Mouse (Mus musculus) heart, postnatal 0 days (tissue): ENCODE measurements around the gene Actl6b. TPM values are rescaled to one million over a fixed set of nuclear protein-coding genes. Genes with fewer than 3 reads are reported as not detected.
A peak's percentile ranks its signal among the peaks of the same experiment; 100 is the strongest.

Source experiments
- ATAC-seq: fragments of 200-750 bp; cut with Nextera tagmentation; 2 replicates; pipeline ENCODE4 v1.8.0; 2017; ENCODE audit warnings: low read depth, moderate number of reproducible peaks, moderate library complexity; ENCODE audit not compliant: insufficient read depth
- DNase-seq: peaks from one replicate; pipeline ENCODE4 v3.0.0-alpha.2; 2016; ENCODE audit warnings: low spot score
- H3K27ac ChIP-seq: fragments of 300-500 bp; sonication (generic); 2 replicates; pipeline ENCODE4 v1.5.1; 2014; ENCODE audit warnings: low read depth, mild to moderate bottlenecking
- H3K27me3 ChIP-seq: fragments of 300-500 bp; sonication (generic); 2 replicates; pipeline ENCODE4 v1.6.1; 2014; ENCODE audit warnings: low read length, mixed read lengths; ENCODE audit not compliant: control insufficient read depth, insufficient read depth
- H3K36me3 ChIP-seq: fragments of 300-500 bp; sonication (generic); replicated peaks from 2 replicates; pipeline ENCODE4 v1.6.1; 2014; ENCODE audit warnings: low read length, mixed read lengths; ENCODE audit not compliant: control insufficient read depth, insufficient read depth
- H3K4me1 ChIP-seq: fragments of 300-500 bp; sonication (generic); 2 replicates; pipeline ENCODE4 v1.6.1; 2014; ENCODE audit warnings: antibody characterized with exemption; ENCODE audit not compliant: control insufficient read depth, insufficient read depth
- H3K4me2 ChIP-seq: fragments of 300-500 bp; sonication (generic); 2 replicates; pipeline ENCODE4 v1.6.1; 2014; ENCODE audit warnings: low read depth, mild to moderate bottlenecking, low read length, moderate library complexity
- H3K4me3 ChIP-seq: fragments of 300-500 bp; sonication (generic); 2 replicates; pipeline ENCODE4 v1.5.1; 2014; ENCODE audit warnings: low read depth, low read length
- H3K9ac ChIP-seq: fragments of 300-500 bp; sonication (generic); replicated peaks from 2 replicates; pipeline ENCODE4 v1.6.1; 2014; ENCODE audit warnings: low read depth, low read length, mixed read lengths
- H3K9me3 ChIP-seq: fragments of 300-500 bp; sonication (generic); replicated peaks from 2 replicates; pipeline ENCODE4 v1.6.1; 2016; ENCODE audit warnings: low read length; ENCODE audit not compliant: control insufficient read depth
- CTCF ChIP-seq: IDR thresholded peaks from 2 replicates; pipeline ENCODE4 v1.5.1; 2016; ENCODE audit warnings: antibody characterized with exemption, control low read depth, low read depth
- EP300 ChIP-seq: IDR thresholded peaks from 2 replicates; pipeline ENCODE4 v1.6.1; 2016; ENCODE audit warnings: antibody characterized with exemption, low read depth
- WGBS: fragments of 180-500 bp; shearing (Covaris S2); extraction: QIAGEN DNeasy Blood & Tissue Kit; methylation state at CpG from one replicate; pipeline ENCODE4 v1.1.7; 2014; 5-methylcytosine and 5-hydroxymethylcytosine counted together
- polyA plus RNA-seq: library from polyadenylated mRNA; unstranded; fragments of >200 nt; fragmentation: Nextera tagmentation; extraction: Ambion mirVana; gene quantifications from 2 replicates; pipeline ENCODE4 v1.2.1, GENCODE M21; 2015
- total RNA-seq: library from RNA; depleted of rRNA; stranded (reverse); fragments of >200 nt; gene quantifications from 2 replicates; pipeline ENCODE4 v1.2.3, GENCODE M21; 2014; ENCODE audit warnings: low replicate concordance; rRNA removed

Actl6b gene
- not detected in 2 replicates for total RNA-seq
- polyA plus RNA-seq, result not detected in 2 replicates

GRCm38 (mm10) chr5:137553411-137553837 lies at the start of gene Actl6b:
TSS of gene Actl6b (plus strand) at chr5:137553517.
- no peak within 1 kb of the TSS for H3K27ac ChIP-seq
- no peak for DNase-seq
- ATAC-seq, result peak; percentile 67
- H3K9me3 ChIP-seq, result no peaks in the 10 kb centered on the region
- H3K4me2 ChIP-seq, result 0 out of 2 replicates have a peak within 1 kb of the TSS, but pooled peaks have one; percentile 14
- peaks cover 25% of the 10 kb centered on the region for H3K27me3 ChIP-seq
- TF ChIP-seq CTCF (no peak), EP300 (no peak)
- no peaks in the 10 kb centered on the region for H3K4me1 ChIP-seq
- 2% methylated on average over 37 of the region's 37 CpGs for WGBS
- H3K9ac ChIP-seq, result no peak within 1 kb of the TSS
- no peaks in the 10 kb centered on the region for H3K36me3 ChIP-seq
- H3K4me3 ChIP-seq, result 0 out of 2 replicates have a peak within 1 kb of the TSS, but pooled peaks have one; percentile 11

- Histone ChIP-seq H3K9ac (no peak overlapping the region), H3K27me3 (no peaks in the 10 kb centered on the region), H3K36me3 (no peaks in the 10 kb centered on the region), H3K27ac (no peak overlapping the region), H3K4me1 (peaks cover 12% of the 10 kb centered on the region; the same call in 1 of the 2 replicates), H3K9me3 (no peaks in the 10 kb centered on the region), H3K4me2 (no peak overlapping the region), H3K4me3 (no peak overlapping the region)
- WGBS, result 77% methylated on average over 6 of the region's 6 CpGs
- DNase-seq (no peak), ATAC-seq (no peak)
- TF ChIP-seq EP300, result no peak
- TF ChIP-seq CTCF, result no peak; the same call in 1 of the 2 replicates
These were observed 49.3 kb upstream of the Actl6b start for GRCm38 (mm10) chr5:137504041-137504440.

- H3K9ac ChIP-seq, result peak overlapping the region; percentile 99
- H3K4me3 ChIP-seq, result peak overlapping the region; percentile 100
- no peaks in the 10 kb centered on the region for H3K9me3 ChIP-seq
- peaks cover 23% of the 10 kb centered on the region for H3K4me1 ChIP-seq
- peak; percentile 83 for ATAC-seq
- 2% methylated on average over 21 of the region's 52 CpGs for WGBS
- peak overlapping the region; percentile 88 for H3K27ac ChIP-seq
- DNase-seq, result peak; percentile 72
- TF ChIP-seq CTCF (no peak), EP300 (no peak)
- peaks cover 3% of the 10 kb centered on the region; the same call in 1 of the 2 replicates for H3K36me3 ChIP-seq
- peak overlapping the region; percentile 99 for H3K4me2 ChIP-seq
- H3K27me3 ChIP-seq, result no peaks in the 10 kb centered on the region
These were observed 43.3 kb upstream of the Actl6b start for GRCm38 (mm10) chr5:137510014-137510501.

GRCm38 (mm10) chr5:137510573-137511390 lies 42.5 kb upstream of the Actl6b start:
- H3K27ac ChIP-seq, result peak overlapping the region; percentile 88
- H3K9ac ChIP-seq, result peak overlapping the region; percentile 99
- peaks cover 3% of the 10 kb centered on the region; the same call in 1 of the 2 replicates for H3K36me3 ChIP-seq
- peak overlapping the region; percentile 100 for H3K4me3 ChIP-seq
- peaks cover 23% of the 10 kb centered on the region for H3K4me1 ChIP-seq
- no peaks in the 10 kb centered on the region for H3K27me3 ChIP-seq
- under 1% methylated on average over 55 of the region's 83 CpGs for WGBS
- no peaks in the 10 kb centered on the region for H3K9me3 ChIP-seq
- TF ChIP-seq CTCF (no peak), EP300 (no peak)
- H3K4me2 ChIP-seq, result peak overlapping the region; percentile 99
- ATAC-seq, result peak; percentile 51
- DNase-seq, result no peak

- H3K4me2 ChIP-seq, result peak overlapping the region; percentile 99
- H3K9me3 ChIP-seq, result no peaks in the 10 kb centered on the region
- ATAC-seq (no peak), DNase-seq (no peak)
- no peak overlapping the region for H3K27ac ChIP-seq
- peak overlapping the region; percentile 99; the same call in 1 of the 2 replicates for H3K9ac ChIP-seq
- WGBS, result 73% methylated on average over 3 of the region's 3 CpGs
- no peak for TF ChIP-seq EP300
- TF ChIP-seq CTCF, result no peak
- peak overlapping the region; percentile 100 for H3K4me3 ChIP-seq
- peaks cover 3% of the 10 kb centered on the region; the same call in 1 of the 2 replicates for H3K36me3 ChIP-seq
- peaks cover 23% of the 10 kb centered on the region for H3K4me1 ChIP-seq
- H3K27me3 ChIP-seq, result no peaks in the 10 kb centered on the region
These were observed 41.6 kb upstream of the Actl6b start for GRCm38 (mm10) chr5:137511706-137512105.
